Mouse (Mus musculus) brown adipose tissue, adult 24 weeks (tissue): ENCODE results near the gene Ptk7. TPM values are rescaled to one million over a fixed set of nuclear protein-coding genes. Genes with fewer than 3 reads are reported as not detected.

Source experiments
- H3K27ac ChIP-seq: fragments of 200-500 bp; replicated peaks from 2 replicates; pipeline ENCODE4 v1.5.1; 2012; ENCODE audit warnings: low read depth, mild to moderate bottlenecking, low read length
- H3K4me1 ChIP-seq: fragments of 200-500 bp; 2 replicates; pipeline ENCODE4 v1.6.1; 2012; ENCODE audit warnings: low read length, mixed read lengths; ENCODE audit not compliant: control insufficient read depth, insufficient read depth, insufficient read length
- H3K4me3 ChIP-seq: fragments of 200-500 bp; 2 replicates; pipeline ENCODE4 v1.5.1; 2012; ENCODE audit warnings: low read depth, mild to moderate bottlenecking, low read length, moderate library complexity; ENCODE audit not compliant: insufficient read depth
- polyA plus RNA-seq: library from polyadenylated mRNA; stranded (reverse); fragments of >200 nt; gene quantifications from 2 replicates; pipeline ENCODE4 v1.2.4, GENCODE M21; 2012; ENCODE audit not compliant: missing spikeins, insufficient read depth, insufficient read length

Gene Ptk7
- polyA plus RNA-seq, 1 experiment, result not detected

- H3K4me1 ChIP-seq, result peaks cover 12% of the 10 kb centered on the region
- H3K4me3 ChIP-seq, result peak within 1 kb of the TSS; percentile 79
- peak within 1 kb of the TSS; percentile 88 for H3K27ac ChIP-seq
These were observed 21.1 kb upstream of the Ptk7 start, which contains the start of gene Cul7 for GRCm38 (mm10) chr17:46650232-46651031. Gene Cul7, plus strand, starts transcription at chr17:46650337.

GRCm38 (mm10) chr17:46649811-46650210 is 20.5 kb upstream of the Ptk7 start:
- Histone ChIP-seq H3K4me3 (peak overlapping the region; percentile 79), H3K4me1 (peaks cover 12% of the 10 kb centered on the region), H3K27ac (peak overlapping the region; percentile 88)

- H3K4me1 ChIP-seq, result peaks cover 14% of the 10 kb centered on the region
- no peak overlapping the region for H3K27ac ChIP-seq
- H3K4me3 ChIP-seq, result no peak overlapping the region
These were observed 19.1 kb upstream of the Ptk7 start for GRCm38 (mm10) chr17:46648436-46648835.

GRCm38 (mm10) chr17:46647279-46647678 is 18.0 kb upstream of the Ptk7 start:
- Histone ChIP-seq H3K4me1 (peaks cover 14% of the 10 kb centered on the region), H3K4me3 (no peak overlapping the region), H3K27ac (no peak overlapping the region)

GRCm38 (mm10) chr17:46646322-46646662 is 17.0 kb upstream of the Ptk7 start:
- Histone ChIP-seq H3K4me1 (peaks cover 7% of the 10 kb centered on the region), H3K27ac (peak overlapping the region; percentile 84), H3K4me3 (peak overlapping the region; percentile 90)

- Histone ChIP-seq H3K27ac (peak within 1 kb of the TSS; percentile 84), H3K4me3 (peak within 1 kb of the TSS; percentile 90), H3K4me1 (peaks cover 5% of the 10 kb centered on the region; the same call in 1 of the 2 replicates)
These were observed 16.4 kb upstream of the Ptk7 start, which contains the start of the genes Klc4 and Mrpl2 for GRCm38 (mm10) chr17:46645561-46646321. Gene Klc4, minus strand, starts transcription at chr17:46646022. Gene Mrpl2, plus strand, starts transcription at chr17:46646229.

- Histone ChIP-seq H3K4me3 (peak overlapping the region; percentile 89), H3K4me1 (peaks cover 5% of the 10 kb centered on the region; the same call in 1 of the 2 replicates), H3K27ac (peak overlapping the region; percentile 71)
These were observed 15.7 kb upstream of the Ptk7 start for GRCm38 (mm10) chr17:46644916-46645475.

- H3K27ac ChIP-seq, result no peak overlapping the region
These were observed 15.0 kb upstream of the Ptk7 start for GRCm38 (mm10) chr17:46644152-46644805.

GRCm38 (mm10) chr17:46642060-46642459 is 12.8 kb upstream of the Ptk7 start:
- Histone ChIP-seq H3K4me3 (no peak overlapping the region), H3K27ac (no peak overlapping the region), H3K4me1 (0 out of 2 replicates have a peak, but pooled peaks cover 2% of the 10 kb centered on the region)

More at GRCm38 (mm10) chr17:46644152-46644805, 15.0 kb upstream of the Ptk7 start:
- H3K4me1 ChIP-seq, result 0 out of 2 replicates have a peak, but pooled peaks cover 2% of the 10 kb centered on the region
- peak overlapping the region; percentile 89 for H3K4me3 ChIP-seq

GRCm38 (mm10) chr17:46639929-46640328 is 10.6 kb upstream of the Ptk7 start:
- H3K4me3 ChIP-seq, result 0 out of 2 replicates have a peak overlapping the region, but pooled peaks have one; percentile 8
- 0 out of 2 replicates have a peak, but pooled peaks cover 2% of the 10 kb centered on the region for H3K4me1 ChIP-seq
- no peak overlapping the region for H3K27ac ChIP-seq

GRCm38 (mm10) chr17:46636831-46637523 is 7.7 kb upstream of the Ptk7 start:
- Histone ChIP-seq H3K4me1 (no peaks in the 10 kb centered on the region), H3K4me3 (no peak overlapping the region), H3K27ac (no peak overlapping the region)

- Histone ChIP-seq H3K4me1 (no peaks in the 10 kb centered on the region), H3K4me3 (0 out of 2 replicates have a peak overlapping the region, but pooled peaks have one; percentile 7), H3K27ac (no peak overlapping the region)
These were observed 559 bp upstream of the Ptk7 start for GRCm38 (mm10) chr17:46629685-46630441.

GRCm38 (mm10) chr17:46628471-46628790 is 873 bp downstream of the Ptk7 start:
- no peaks in the 10 kb centered on the region for H3K4me1 ChIP-seq
- H3K4me3 ChIP-seq, result peak overlapping the region; percentile 68
- no peak overlapping the region for H3K27ac ChIP-seq

GRCm38 (mm10) chr17:46627409-46627808 is 1.9 kb downstream of the Ptk7 start:
- H3K4me3 ChIP-seq, result no peak overlapping the region
- no peak overlapping the region for H3K27ac ChIP-seq
- H3K4me1 ChIP-seq, result no peaks in the 10 kb centered on the region
